Mouse (Mus musculus): ENCODE results near the gene Shisa5. TPM values are rescaled to one million over a fixed set of nuclear protein-coding genes. Genes with fewer than 3 reads are reported as not detected.

Gene Shisa5
- polyA plus RNA-seq, 1 experiment = 82.8 TPM

DNA sequence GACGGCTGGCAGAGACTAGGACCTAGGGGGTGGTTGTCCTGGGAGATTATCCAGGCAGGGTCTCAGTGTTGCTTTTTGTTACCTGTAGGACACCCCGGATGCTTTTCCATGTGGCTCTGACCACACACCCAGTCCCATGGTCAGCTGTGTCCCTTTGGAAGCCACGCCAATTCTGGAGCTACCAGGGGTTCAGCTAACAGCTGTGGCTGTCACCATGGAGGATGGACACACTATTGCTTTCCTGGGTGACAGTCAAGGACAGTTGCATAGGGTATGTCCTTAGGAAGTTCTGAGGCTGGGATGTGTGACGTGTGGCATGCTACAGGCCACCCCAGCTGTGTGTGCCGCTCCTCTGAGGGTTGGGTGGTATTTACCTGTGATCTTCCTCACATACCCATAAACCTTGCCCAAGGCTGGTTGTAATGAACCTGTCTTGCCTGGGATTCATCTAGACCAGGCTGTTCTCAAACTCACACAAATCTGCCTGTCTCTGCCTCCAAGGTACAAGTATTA, 63.6 kb downstream of the Shisa5 start:
- H3K79me2 ChIP-seq (ENCODE audit: control insufficient read depth, insufficient read depth) = no peaks in the 10 kb centered on the region
- TF ChIP-seq CEBPB (IDR thresholded peaks at IDR 0.05; ENCODE audit: insufficient read depth, poor library complexity, severe bottlenecking) (no peak), SRF (IDR thresholded peaks at IDR 0.05; ENCODE audit: control insufficient read depth, insufficient read length, low read depth) (no peak), MAX (IDR thresholded peaks at IDR 0.05; ENCODE audit: low read depth) (no peak), MYOG (IDR thresholded peaks at IDR 0.05; ENCODE audit: control insufficient read depth in 1 of 3, insufficient read depth in 1 of 3, insufficient read length in 2 of 3, low read depth in 2 of 3) (no peak), REST (IDR thresholded peaks at IDR 0.05; ENCODE audit: insufficient read depth, insufficient read length) (no peak), USF1 (IDR thresholded peaks at IDR 0.05; ENCODE audit: low read depth) (no peak), TCF3 (IDR thresholded peaks at IDR 0.05; ENCODE audit: insufficient read length, low read depth) (no peak), E2F4 (IDR thresholded peaks at IDR 0.05; ENCODE audit: insufficient read depth) (no peak), MYOD1 (IDR thresholded peaks at IDR 0.05; ENCODE audit: control insufficient read depth in 1 of 3, insufficient read length in 2 of 3, low read depth in 2 of 3) (no peak), TCF12 (IDR thresholded peaks at IDR 0.05; ENCODE audit: insufficient read depth, poor library complexity, severe bottlenecking) (no peak), POLR2AphosphoS2 (IDR thresholded peaks at IDR 0.05; ENCODE audit: insufficient read length, low read depth) (no peak), POLR2A (IDR thresholded peaks at IDR 0.05; ENCODE audit: insufficient read length, low read depth) (no peak)
- no peak overlapping the region for H3K4me2 ChIP-seq (ENCODE audit: low read depth)
- H3ac ChIP-seq (ENCODE audit: control insufficient read depth, insufficient read length) = no peak overlapping the region
- no peak overlapping the region for H3K4me3 ChIP-seq
- no peaks in the 10 kb centered on the region for H3K27me3 ChIP-seq (ENCODE audit: control insufficient read depth, insufficient read depth, insufficient read length)
- H3K36me3 ChIP-seq (ENCODE audit: control insufficient read depth, insufficient read depth) = no peaks in the 10 kb centered on the region

DNA sequence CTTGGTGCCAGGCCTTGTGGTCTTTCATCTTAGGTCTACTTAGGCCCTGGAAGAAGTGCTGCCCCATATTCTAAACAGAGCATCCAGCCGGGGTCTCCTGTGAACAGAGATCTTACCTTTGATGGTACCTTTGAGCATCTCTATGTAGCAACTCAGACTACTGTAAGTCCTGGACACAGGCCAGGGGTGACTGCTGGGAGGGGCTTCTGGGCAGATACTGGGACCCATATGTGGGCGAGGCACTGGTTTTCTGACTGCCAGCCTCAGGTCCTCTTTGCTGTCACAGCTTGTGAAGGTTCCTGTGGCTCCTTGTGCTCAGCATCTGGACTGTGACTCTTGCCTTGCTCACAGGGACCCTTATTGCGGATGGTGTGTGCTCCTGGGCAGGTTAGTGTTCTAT, 64.2 kb downstream of the Shisa5 start:
- Histone ChIP-seq H3K4me3 (no peak overlapping the region), H3ac (ENCODE audit: control insufficient read depth, insufficient read length) (no peak overlapping the region), H3K36me3 (ENCODE audit: control insufficient read depth, insufficient read depth) (no peaks in the 10 kb centered on the region), H3K79me2 (ENCODE audit: control insufficient read depth, insufficient read depth) (no peaks in the 10 kb centered on the region), H3K27me3 (ENCODE audit: control insufficient read depth, insufficient read depth, insufficient read length) (no peaks in the 10 kb centered on the region), H3K4me2 (ENCODE audit: low read depth) (no peak overlapping the region)
- TF ChIP-seq MYOG (IDR thresholded peaks at IDR 0.05; ENCODE audit: control insufficient read depth in 1 of 3, insufficient read depth in 1 of 3, insufficient read length in 2 of 3, low read depth in 2 of 3) (no peak), SRF (IDR thresholded peaks at IDR 0.05; ENCODE audit: control insufficient read depth, insufficient read length, low read depth) (no peak), POLR2AphosphoS2 (IDR thresholded peaks at IDR 0.05; ENCODE audit: insufficient read length, low read depth) (no peak), POLR2A (IDR thresholded peaks at IDR 0.05; ENCODE audit: insufficient read length, low read depth) (no peak), REST (IDR thresholded peaks at IDR 0.05; ENCODE audit: insufficient read depth, insufficient read length) (no peak), E2F4 (IDR thresholded peaks at IDR 0.05; ENCODE audit: insufficient read depth) (no peak), CEBPB (IDR thresholded peaks at IDR 0.05; ENCODE audit: insufficient read depth, poor library complexity, severe bottlenecking) (no peak), TCF3 (IDR thresholded peaks at IDR 0.05; ENCODE audit: insufficient read length, low read depth) (no peak), MAX (IDR thresholded peaks at IDR 0.05; ENCODE audit: low read depth) (no peak), USF1 (IDR thresholded peaks at IDR 0.05; ENCODE audit: low read depth) (no peak), MYOD1 (IDR thresholded peaks at IDR 0.05; ENCODE audit: control insufficient read depth in 1 of 3, insufficient read length in 2 of 3, low read depth in 2 of 3) (no peak), TCF12 (IDR thresholded peaks at IDR 0.05; ENCODE audit: insufficient read depth, poor library complexity, severe bottlenecking) (no peak)

DNA sequence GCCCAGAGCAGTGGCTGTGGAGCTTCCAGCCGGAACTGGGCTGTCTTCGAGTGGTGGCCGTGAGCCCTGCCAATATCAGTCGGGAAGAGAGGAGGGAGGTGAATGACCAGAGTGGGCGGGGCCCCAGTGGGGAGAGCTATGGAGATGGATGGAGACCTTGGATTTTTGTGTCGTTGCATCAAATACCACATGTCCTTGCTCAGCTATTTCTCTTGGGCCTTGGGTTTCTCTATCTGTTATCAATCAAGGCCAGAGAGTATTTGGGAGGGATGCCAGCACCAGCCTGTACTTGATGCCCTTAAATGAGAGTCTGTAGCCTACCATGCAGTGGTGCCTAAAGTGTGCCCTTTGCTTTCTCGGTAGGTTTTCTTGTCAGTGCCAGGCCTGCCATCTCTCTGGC, 64.9 kb downstream of the Shisa5 start:
- Histone ChIP-seq H3K36me3 (ENCODE audit: control insufficient read depth, insufficient read depth) (no peaks in the 10 kb centered on the region), H3K79me2 (ENCODE audit: control insufficient read depth, insufficient read depth) (no peaks in the 10 kb centered on the region), H3K4me3 (no peak overlapping the region), H3ac (ENCODE audit: control insufficient read depth, insufficient read length) (no peak overlapping the region), H3K27me3 (ENCODE audit: control insufficient read depth, insufficient read depth, insufficient read length) (no peaks in the 10 kb centered on the region), H3K4me2 (ENCODE audit: low read depth) (no peak overlapping the region)
- TF ChIP-seq POLR2A (IDR thresholded peaks at IDR 0.05; ENCODE audit: insufficient read length, low read depth) (no peak), POLR2AphosphoS2 (IDR thresholded peaks at IDR 0.05; ENCODE audit: insufficient read length, low read depth) (no peak), USF1 (IDR thresholded peaks at IDR 0.05; ENCODE audit: low read depth) (no peak), TCF3 (IDR thresholded peaks at IDR 0.05; ENCODE audit: insufficient read length, low read depth) (no peak), MAX (IDR thresholded peaks at IDR 0.05; ENCODE audit: low read depth) (no peak), TCF12 (IDR thresholded peaks at IDR 0.05; ENCODE audit: insufficient read depth, poor library complexity, severe bottlenecking) (no peak), E2F4 (IDR thresholded peaks at IDR 0.05; ENCODE audit: insufficient read depth) (no peak), REST (IDR thresholded peaks at IDR 0.05; ENCODE audit: insufficient read depth, insufficient read length) (no peak)

DNA sequence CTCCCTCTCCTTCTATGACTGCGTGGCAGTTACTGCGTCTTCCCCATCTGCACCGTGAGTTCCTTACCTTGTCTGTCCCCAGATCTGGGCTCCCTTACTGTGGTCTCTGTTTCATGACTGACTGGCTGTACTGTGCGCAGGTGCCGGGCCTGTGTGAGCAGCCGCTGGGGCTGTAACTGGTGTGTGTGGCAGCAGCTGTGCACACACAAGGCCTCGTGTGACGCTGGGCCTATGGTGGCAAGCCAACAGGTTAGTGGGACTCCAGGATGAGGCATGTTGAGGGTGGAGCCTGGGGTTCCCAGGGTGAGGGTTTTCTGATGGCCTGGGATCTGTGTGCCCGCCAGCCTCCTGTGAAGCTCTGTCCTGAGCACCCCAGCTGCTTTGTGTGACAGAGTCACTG, 65.7 kb downstream of the Shisa5 start:
- Histone ChIP-seq H3ac (ENCODE audit: control insufficient read depth, insufficient read length) (no peak overlapping the region), H3K79me2 (ENCODE audit: control insufficient read depth, insufficient read depth) (no peaks in the 10 kb centered on the region), H3K36me3 (ENCODE audit: control insufficient read depth, insufficient read depth) (no peaks in the 10 kb centered on the region), H3K4me2 (ENCODE audit: low read depth) (no peak overlapping the region), H3K4me3 (no peak overlapping the region), H3K27me3 (ENCODE audit: control insufficient read depth, insufficient read depth, insufficient read length) (no peaks in the 10 kb centered on the region)
- TF ChIP-seq MAX (IDR thresholded peaks at IDR 0.05; ENCODE audit: low read depth) (no peak), USF1 (IDR thresholded peaks at IDR 0.05; ENCODE audit: low read depth) (no peak), REST (IDR thresholded peaks at IDR 0.05; ENCODE audit: insufficient read depth, insufficient read length) (no peak), MYOD1 (IDR thresholded peaks at IDR 0.05; ENCODE audit: control insufficient read depth in 1 of 3, insufficient read length in 2 of 3, low read depth in 2 of 3) (no peak), POLR2AphosphoS2 (IDR thresholded peaks at IDR 0.05; ENCODE audit: insufficient read length, low read depth) (no peak), E2F4 (IDR thresholded peaks at IDR 0.05; ENCODE audit: insufficient read depth) (no peak), TCF3 (IDR thresholded peaks at IDR 0.05; ENCODE audit: insufficient read length, low read depth) (no peak), SRF (IDR thresholded peaks at IDR 0.05; ENCODE audit: control insufficient read depth, insufficient read length, low read depth) (no peak), POLR2A (IDR thresholded peaks at IDR 0.05; ENCODE audit: insufficient read length, low read depth) (no peak), MYOG (IDR thresholded peaks at IDR 0.05; ENCODE audit: control insufficient read depth in 1 of 3, insufficient read depth in 1 of 3, insufficient read length in 2 of 3, low read depth in 2 of 3) (no peak)

DNA sequence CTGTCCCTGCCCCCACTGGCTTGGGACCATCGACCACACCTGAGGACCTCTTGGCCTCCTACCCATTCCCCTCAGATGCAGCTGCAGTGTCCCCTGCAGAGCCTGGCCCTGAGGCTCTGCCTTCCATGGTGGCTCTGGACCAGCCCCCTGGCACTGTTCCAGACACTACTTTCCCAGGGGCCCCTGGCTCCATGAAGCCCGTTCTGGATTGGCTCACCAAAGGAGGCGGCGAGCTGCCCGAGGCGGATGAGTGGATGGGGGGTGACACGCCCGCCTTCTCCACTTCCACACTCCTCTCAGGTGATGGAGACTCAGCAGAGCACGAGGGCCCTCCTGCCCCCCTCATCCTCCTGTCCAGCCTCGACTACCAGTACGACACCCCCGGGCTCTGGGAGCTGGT, 66.6 kb downstream of the Shisa5 start:
- no peak overlapping the region for H3K4me3 ChIP-seq
- H3ac ChIP-seq (ENCODE audit: control insufficient read depth, insufficient read length) = no peak overlapping the region
- no peaks in the 10 kb centered on the region for H3K27me3 ChIP-seq (ENCODE audit: control insufficient read depth, insufficient read depth, insufficient read length)
- TF ChIP-seq REST (IDR thresholded peaks at IDR 0.05; ENCODE audit: insufficient read depth, insufficient read length) (no peak), POLR2A (IDR thresholded peaks at IDR 0.05; ENCODE audit: insufficient read length, low read depth) (no peak), POLR2AphosphoS2 (IDR thresholded peaks at IDR 0.05; ENCODE audit: insufficient read length, low read depth) (no peak), MAX (IDR thresholded peaks at IDR 0.05; ENCODE audit: low read depth) (no peak), MYOG (IDR thresholded peaks at IDR 0.05; ENCODE audit: control insufficient read depth in 1 of 3, insufficient read depth in 1 of 3, insufficient read length in 2 of 3, low read depth in 2 of 3) (no peak), E2F4 (IDR thresholded peaks at IDR 0.05; ENCODE audit: insufficient read depth) (no peak), TCF12 (IDR thresholded peaks at IDR 0.05; ENCODE audit: insufficient read depth, poor library complexity, severe bottlenecking) (no peak), MYOD1 (IDR thresholded peaks at IDR 0.05; ENCODE audit: control insufficient read depth in 1 of 3, insufficient read length in 2 of 3, low read depth in 2 of 3) (no peak)
- H3K4me2 ChIP-seq (ENCODE audit: low read depth) = no peak overlapping the region
- no peaks in the 10 kb centered on the region for H3K36me3 ChIP-seq (ENCODE audit: control insufficient read depth, insufficient read depth)
- no peaks in the 10 kb centered on the region for H3K79me2 ChIP-seq (ENCODE audit: control insufficient read depth, insufficient read depth)
